Mouse (Mus musculus) C3H10T1/2 (cell line): ENCODE results near the gene Gm13723. TPM values are rescaled to one million over a fixed set of nuclear protein-coding genes. Genes with fewer than 3 reads are reported as not detected.

ENCODE experiments used
- polyA plus RNA-seq, 2 experiments: library from polyadenylated mRNA; unstranded; fragments of >200 nt; fragmentation: generic; extraction: Trizol; gene quantifications; one replicate each; pipeline ENCODE4 v1.2.1; 2012; ENCODE audit warnings: missing spikeins in 2 of 2

Gene Gm13723
- polyA plus RNA-seq, result not detected

GRCm38 (mm10) chr2:86874702-86875101 is at the start of gene Gm13723:
Gene Gm13723 (minus strand): TSS chr2:86874802.

GRCm38 (mm10) chr2:86892116-86892515 is 17.5 kb upstream of the Gm13723 start, which contains the start of gene Olfr1097:
Gene Olfr1097 (minus strand): TSS chr2:86892216.

GRCm38 (mm10) chr2:86851596-86851995 is 23.0 kb downstream of the Gm13723 start, which contains the start of gene Olfr1095:
Gene Olfr1095 (minus strand): TSS chr2:86851696.

GRCm38 (mm10) chr2:86824363-86824762 is 50.2 kb downstream of the Gm13723 start, which contains the start of gene Olfr1094:
Gene Olfr1094 (plus strand): TSS chr2:86824663.

Other genes starting within 250 kb of the Gm13723 start
- not detected for gene Olfr1084, start 235.1 kb downstream of the Gm13723 start, polyA plus RNA-seq
- gene Olfr1085, start 212.8 kb downstream of the Gm13723 start, polyA plus RNA-seq, result not detected
- gene Olfr1086, start 194.7 kb downstream of the Gm13723 start, polyA plus RNA-seq, result not detected
- not detected for gene Olfr1087, start 176.4 kb downstream of the Gm13723 start, polyA plus RNA-seq
- not detected for gene Olfr1089, start 141.1 kb downstream of the Gm13723 start, polyA plus RNA-seq
- not detected for gene Olfr1090, start 115.8 kb downstream of the Gm13723 start, polyA plus RNA-seq
- gene Olfr1093, start 92.3 kb downstream of the Gm13723 start, polyA plus RNA-seq, result not detected
- not detected for gene Olfr141, start 64.8 kb downstream of the Gm13723 start, polyA plus RNA-seq
- not detected for gene Olfr1094, start 50.1 kb downstream of the Gm13723 start, polyA plus RNA-seq
- gene Olfr1095, start 23.1 kb downstream of the Gm13723 start, polyA plus RNA-seq, result not detected
- not detected for gene Olfr1097, start 17.4 kb upstream of the Gm13723 start, polyA plus RNA-seq
- not detected for gene Olfr1098, start 49.7 kb upstream of the Gm13723 start, polyA plus RNA-seq
- not detected for gene Olfr1099, start 85.9 kb upstream of the Gm13723 start, polyA plus RNA-seq
- gene Olfr1100, start 105.2 kb upstream of the Gm13723 start, polyA plus RNA-seq, result not detected
- gene Olfr1101, start 116.4 kb upstream of the Gm13723 start, polyA plus RNA-seq, result not detected
- gene Olfr1102, start 123.6 kb upstream of the Gm13723 start, polyA plus RNA-seq, result not detected
- gene Olfr1104, start 152.3 kb upstream of the Gm13723 start, polyA plus RNA-seq, result not detected
- not detected for gene Olfr1105, start 161.7 kb upstream of the Gm13723 start, polyA plus RNA-seq
- not detected for gene Olfr1106, start 177.5 kb upstream of the Gm13723 start, polyA plus RNA-seq
- not detected for gene Olfr1107, start 201.0 kb upstream of the Gm13723 start, polyA plus RNA-seq
- not detected for gene Olfr1109, start 221.2 kb upstream of the Gm13723 start, polyA plus RNA-seq
- not detected for gene Olfr259, start 239.8 kb upstream of the Gm13723 start, polyA plus RNA-seq